Mouse (Mus musculus): ENCODE data around the gene Rprm. TPM values are rescaled to one million over a fixed set of nuclear protein-coding genes. Genes with fewer than 3 reads are reported as not detected.
A peak's percentile ranks its signal among the peaks of the same experiment; 100 is the strongest.

Rprm gene
- total RNA-seq, 1 experiment = 8.2 TPM

DNA sequence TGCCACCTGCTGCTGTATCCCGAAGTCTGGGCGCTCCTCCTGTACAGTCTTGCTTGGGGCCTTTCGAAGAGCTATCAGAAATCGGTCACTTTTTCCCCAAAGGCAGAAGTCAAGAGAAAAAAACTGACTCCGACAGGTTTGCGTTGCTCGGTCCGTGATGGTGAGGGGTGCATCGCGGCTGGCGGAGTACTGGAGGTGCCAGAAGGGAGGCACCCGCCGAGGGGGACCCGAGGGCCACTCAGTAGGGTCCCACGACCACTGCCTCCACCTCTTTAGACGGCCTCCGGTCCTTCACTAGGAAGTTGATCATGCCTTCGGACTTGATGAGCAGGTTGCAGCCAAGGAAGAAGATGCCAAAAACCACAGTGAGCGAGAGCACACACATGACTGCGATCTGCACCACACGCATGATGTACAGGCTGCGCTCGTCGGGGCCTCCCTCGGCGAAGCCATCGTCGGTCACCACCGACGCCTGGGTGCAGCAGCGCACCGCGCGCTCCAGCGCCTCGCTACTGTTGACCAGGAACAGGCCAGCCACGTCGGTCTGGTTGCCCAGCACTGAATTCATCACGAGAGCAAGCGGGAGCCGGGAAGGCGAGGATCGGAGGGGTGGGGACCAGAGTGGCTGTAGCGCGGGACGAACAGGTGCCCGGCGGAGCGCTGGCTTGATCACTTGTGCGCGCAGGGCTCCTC is 469 bp downstream of the Rprm start:
- no peak for TF ChIP-seq HCFC1 (IDR thresholded peaks at IDR 0.05; ENCODE audit: borderline replicate concordance, insufficient read depth, low read length)
- TF ChIP-seq MAFK (IDR thresholded peaks at IDR 0.05; ENCODE audit: insufficient read depth, low read depth, low read length) = no peak
- no peak for TF ChIP-seq CHD2 (IDR thresholded peaks at IDR 0.05; ENCODE audit: low read depth, low read length)
- TF ChIP-seq ZC3H11A (IDR thresholded peaks at IDR 0.05; ENCODE audit: borderline replicate concordance, low read depth, low read length) = no peak
- no peak for TF ChIP-seq ZNF384 (IDR thresholded peaks at IDR 0.05; ENCODE audit: low read depth, low read length)
- in situ Hi-C loops (cut with MboI; ENCODE audit: low sequenced_read_pairs in 2 of 2, unreplicated experiment in 2 of 2) = no loop called here
- DNase-seq (ENCODE audit: low read depth, low spot score) = no peak
- H3K4me3 ChIP-seq (ENCODE audit: insufficient read depth in 1 of 2, low read depth in 1 of 2, low read length in 2 of 2, poor library complexity in 1 of 2, severe bottlenecking in 1 of 2) = peak overlapping the region; percentile 47 to 66
- H3K9ac ChIP-seq (ENCODE audit: insufficient read depth, low read depth, low read length, poor library complexity, severe bottlenecking) = peak overlapping the region; percentile 60
- no peaks in the 10 kb centered on the region for H3K36me3 ChIP-seq (ENCODE audit: control insufficient read depth, insufficient read depth, low read length, poor library complexity, severe bottlenecking)
- no peaks in the 10 kb centered on the region for H3K9me3 ChIP-seq (ENCODE audit: control insufficient read depth, insufficient read depth, low read depth, low read length)
- H3K27ac ChIP-seq (ENCODE audit: insufficient read depth, low read depth, low read length, poor library complexity, severe bottlenecking) = no peak overlapping the region
- no peaks in the 10 kb centered on the region; a peak in 1 of 4 replicates for H3K4me1 ChIP-seq (ENCODE audit: control insufficient read depth in 2 of 2, insufficient read depth in 2 of 2, low read length in 2 of 2, poor library complexity in 1 of 2)

DNA sequence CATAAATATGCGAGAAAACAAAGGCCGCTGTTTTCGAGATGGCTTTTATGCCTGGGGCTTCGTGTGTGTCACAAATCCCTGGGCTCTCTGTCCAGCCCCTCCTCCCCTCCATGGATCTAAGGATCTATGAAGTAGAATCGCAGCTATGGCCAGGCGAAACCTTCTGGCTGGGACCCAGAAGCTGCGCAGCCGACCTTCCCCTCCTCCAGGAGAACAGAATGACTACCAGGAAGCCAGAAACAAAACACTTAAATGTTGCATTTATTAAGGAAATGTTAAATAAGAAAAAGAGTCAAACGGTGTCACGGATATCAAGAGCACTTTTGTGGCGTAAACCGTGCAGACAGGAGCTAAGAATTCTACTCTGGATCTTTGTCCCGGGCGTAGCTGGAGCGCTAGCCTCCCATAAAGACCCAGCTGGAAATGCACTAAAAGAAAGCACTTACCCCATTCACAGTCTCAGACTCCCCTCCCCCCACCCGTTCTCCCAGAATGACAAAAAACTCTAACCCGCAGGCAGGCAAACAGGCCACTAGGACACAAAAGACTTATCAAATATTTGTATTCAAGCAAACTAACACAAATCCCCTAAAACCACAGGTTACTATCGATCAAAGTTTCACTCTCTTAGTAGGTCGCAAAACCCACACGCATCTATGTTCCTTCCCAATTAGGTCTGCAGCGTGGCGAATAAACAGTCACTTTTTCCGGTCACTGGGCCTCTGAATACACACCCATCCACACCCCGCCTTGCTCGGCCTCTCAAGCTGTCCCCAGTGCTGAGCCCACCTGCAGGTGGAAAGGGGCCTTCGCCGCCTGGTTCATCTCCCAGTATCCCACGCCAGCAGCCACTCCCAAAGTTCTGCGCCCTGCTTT is 1.3 kb downstream of the Rprm start:
- no peak for DNase-seq (ENCODE audit: low read depth, low spot score)
- Histone ChIP-seq H3K27ac (ENCODE audit: insufficient read depth, low read depth, low read length, poor library complexity, severe bottlenecking) (no peak overlapping the region), H3K4me1 (ENCODE audit: control insufficient read depth in 2 of 2, insufficient read depth in 2 of 2, low read length in 2 of 2, poor library complexity in 1 of 2) (no peaks in the 10 kb centered on the region; a peak in 1 of 4 replicates)

DNA sequence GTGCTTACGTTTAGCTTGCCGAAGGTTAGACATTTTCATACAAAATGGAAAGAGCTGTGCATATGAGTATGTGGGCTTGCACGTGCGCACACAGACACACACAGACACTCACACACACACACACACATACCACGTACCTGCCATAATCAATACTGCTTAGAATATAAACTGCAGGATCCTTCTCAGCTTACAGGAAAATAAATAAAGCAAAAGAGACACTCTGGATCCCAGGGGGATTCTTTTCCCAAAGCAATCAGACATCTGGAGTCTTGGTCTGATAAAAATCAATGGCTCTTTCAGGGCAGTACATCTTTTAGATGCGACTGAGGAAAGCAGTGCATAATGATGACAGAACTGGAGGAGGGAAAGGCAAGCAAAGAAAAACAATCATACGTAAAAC is 6.4 kb downstream of the Rprm start:
- in situ Hi-C loops (cut with MboI; ENCODE audit: low sequenced_read_pairs in 2 of 2, unreplicated experiment in 2 of 2) = no loop called here
- H3K4me1 ChIP-seq (ENCODE audit: control insufficient read depth in 2 of 2, insufficient read depth in 2 of 2, low read length in 2 of 2, poor library complexity in 1 of 2) = no peaks in the 10 kb centered on the region; a peak in 1 of 4 replicates
- H3K4me3 ChIP-seq (ENCODE audit: insufficient read depth in 1 of 2, low read depth in 1 of 2, low read length in 2 of 2, poor library complexity in 1 of 2, severe bottlenecking in 1 of 2) = no peak overlapping the region
- H3K36me3 ChIP-seq (ENCODE audit: control insufficient read depth, insufficient read depth, low read length, poor library complexity, severe bottlenecking) = no peaks in the 10 kb centered on the region
- no peak overlapping the region for H3K9ac ChIP-seq (ENCODE audit: insufficient read depth, low read depth, low read length, poor library complexity, severe bottlenecking)
- H3K9me3 ChIP-seq (ENCODE audit: control insufficient read depth, insufficient read depth, low read depth, low read length) = no peaks in the 10 kb centered on the region
- no peak overlapping the region for H3K27ac ChIP-seq (ENCODE audit: insufficient read depth, low read depth, low read length, poor library complexity, severe bottlenecking)
- no peak for TF ChIP-seq HCFC1 (IDR thresholded peaks at IDR 0.05; ENCODE audit: borderline replicate concordance, insufficient read depth, low read length)
- TF ChIP-seq ZNF384 (IDR thresholded peaks at IDR 0.05; ENCODE audit: low read depth, low read length) = no peak
- no peak for TF ChIP-seq ZC3H11A (IDR thresholded peaks at IDR 0.05; ENCODE audit: borderline replicate concordance, low read depth, low read length)
- no peak for TF ChIP-seq MAFK (IDR thresholded peaks at IDR 0.05; ENCODE audit: insufficient read depth, low read depth, low read length)
- no peak for TF ChIP-seq CHD2 (IDR thresholded peaks at IDR 0.05; ENCODE audit: low read depth, low read length)
- DNase-seq (ENCODE audit: low read depth, low spot score) = no peak

More for the DNA sequence above, 1.3 kb downstream of the Rprm start:
- Histone ChIP-seq H3K4me3 (ENCODE audit: insufficient read depth in 1 of 2, low read depth in 1 of 2, low read length in 2 of 2, poor library complexity in 1 of 2, severe bottlenecking in 1 of 2) (peak overlapping the region; percentile 47 to 66; a peak in 3 of 4 replicates), H3K36me3 (ENCODE audit: control insufficient read depth, insufficient read depth, low read length, poor library complexity, severe bottlenecking) (no peaks in the 10 kb centered on the region), H3K9me3 (ENCODE audit: control insufficient read depth, insufficient read depth, low read depth, low read length) (no peaks in the 10 kb centered on the region), H3K9ac (ENCODE audit: insufficient read depth, low read depth, low read length, poor library complexity, severe bottlenecking) (no peak overlapping the region)
- in situ Hi-C loops (cut with MboI; ENCODE audit: low sequenced_read_pairs in 2 of 2, unreplicated experiment in 2 of 2) = no loop called here
- TF ChIP-seq CHD2 (IDR thresholded peaks at IDR 0.05; ENCODE audit: low read depth, low read length) (no peak), MAFK (IDR thresholded peaks at IDR 0.05; ENCODE audit: insufficient read depth, low read depth, low read length) (no peak), ZC3H11A (IDR thresholded peaks at IDR 0.05; ENCODE audit: borderline replicate concordance, low read depth, low read length) (no peak), HCFC1 (IDR thresholded peaks at IDR 0.05; ENCODE audit: borderline replicate concordance, insufficient read depth, low read length) (no peak), ZNF384 (IDR thresholded peaks at IDR 0.05; ENCODE audit: low read depth, low read length) (no peak)

- in situ Hi-C loops (cut with MboI; ENCODE audit: low sequenced_read_pairs in 2 of 2, unreplicated experiment in 2 of 2) = no loop called here
- H3K36me3 ChIP-seq (ENCODE audit: control insufficient read depth, insufficient read depth, low read length, poor library complexity, severe bottlenecking) = no peaks in the 10 kb centered on the region
Observed at GRCm38 (mm10) chr2:54071526-54071925, 13.8 kb downstream of the Rprm start.

More at GRCm38 (mm10) chr2:54071526-54071925, 13.8 kb downstream of the Rprm start:
- no peaks in the 10 kb centered on the region for H3K9me3 ChIP-seq (ENCODE audit: control insufficient read depth, insufficient read depth, low read depth, low read length)
- TF ChIP-seq ZC3H11A (IDR thresholded peaks at IDR 0.05; ENCODE audit: borderline replicate concordance, low read depth, low read length) (no peak), CHD2 (IDR thresholded peaks at IDR 0.05; ENCODE audit: low read depth, low read length) (no peak), ZNF384 (IDR thresholded peaks at IDR 0.05; ENCODE audit: low read depth, low read length) (no peak), MAFK (IDR thresholded peaks at IDR 0.05; ENCODE audit: insufficient read depth, low read depth, low read length) (no peak), HCFC1 (IDR thresholded peaks at IDR 0.05; ENCODE audit: borderline replicate concordance, insufficient read depth, low read length) (no peak)
- no peaks in the 10 kb centered on the region for H3K4me1 ChIP-seq (ENCODE audit: control insufficient read depth in 2 of 2, insufficient read depth in 2 of 2, low read length in 2 of 2, poor library complexity in 1 of 2)
- H3K27ac ChIP-seq (ENCODE audit: insufficient read depth, low read depth, low read length, poor library complexity, severe bottlenecking) = no peak overlapping the region
- DNase-seq (ENCODE audit: low read depth, low spot score) = no peak
- H3K4me3 ChIP-seq (ENCODE audit: insufficient read depth in 1 of 2, low read depth in 1 of 2, low read length in 2 of 2, poor library complexity in 1 of 2, severe bottlenecking in 1 of 2) = no peak overlapping the region
- H3K9ac ChIP-seq (ENCODE audit: insufficient read depth, low read depth, low read length, poor library complexity, severe bottlenecking) = no peak overlapping the region

Measured in ES-E14 (cell line).